Mouse (Mus musculus) thymus, postnatal 14 days (tissue): ENCODE measurements at regions not wholly inside any gene's neighbourhood (a gene's known extent, or its start where the extent isn't known, plus 50 kb on each side); places are given as distances from the start of the nearest gene placed in this dataset.
A peak's percentile ranks its signal among the peaks of the same experiment; 100 is the strongest.

Experiments used
- DNase-seq: peaks from one replicate; pipeline ENCODE4 v3.0.0; 2021

GRCm38 (mm10) chr8:24283901-24284405, 441.7 kb downstream of the Adam3 start:
- DNase-seq = no peak

- DNase-seq = no peak
These were observed 445.4 kb downstream of the Adam3 start for GRCm38 (mm10) chr8:24280296-24280695.

- no peak for DNase-seq
These were observed 447.3 kb downstream of the Adam3 start for GRCm38 (mm10) chr8:24278391-24278790.

- no peak for DNase-seq
These were observed 464.3 kb downstream of the Adam3 start for GRCm38 (mm10) chr8:24261359-24261758.

- no peak for DNase-seq
These were observed 467.0 kb downstream of the Adam3 start for GRCm38 (mm10) chr8:24258622-24259021.

GRCm38 (mm10) chr8:24242211-24242610, 483.4 kb downstream of the Adam3 start:
- DNase-seq = no peak

- DNase-seq = no peak
These were observed 485.3 kb downstream of the Adam3 start for GRCm38 (mm10) chr8:24240211-24240983.

- no peak for DNase-seq
These were observed 490.7 kb downstream of the Adam3 start for GRCm38 (mm10) chr8:24234981-24235380.

- no peak for DNase-seq
These were observed 497.5 kb downstream of the Adam3 start for GRCm38 (mm10) chr8:24228148-24228547.

GRCm38 (mm10) chr8:24227331-24228072, 498.1 kb downstream of the Adam3 start:
- no peak for DNase-seq

GRCm38 (mm10) chr8:24220222-24220621, 505.4 kb downstream of the Adam3 start:
- no peak for DNase-seq

- no peak for DNase-seq
These were observed 509.0 kb downstream of the Adam3 start for GRCm38 (mm10) chr8:24216655-24217054.

GRCm38 (mm10) chr8:24215510-24216138, 510.0 kb downstream of the Adam3 start:
- DNase-seq = peak; percentile 58

GRCm38 (mm10) chr8:24214315-24214714, 511.3 kb downstream of the Adam3 start:
- DNase-seq = no peak

- no peak for DNase-seq
These were observed 513.1 kb downstream of the Adam3 start for GRCm38 (mm10) chr8:24212216-24213200.

GRCm38 (mm10) chr8:24211091-24211490, 514.6 kb downstream of the Adam3 start:
- no peak for DNase-seq
